Comparison of ENCODE assay signal across 18 mouse cellular contexts in genomic region chr11:43889208-43889915, GRCm38 (mm10). TPM values are rescaled to one million over a fixed set of nuclear protein-coding genes. Genes with fewer than 3 reads are reported as not detected.
DNase-seq lines count a peak whose midpoint lies in the region; ATAC-seq and TF ChIP-seq lines count a peak whose summit lies in the region.
"Had no signal": no experiment of that assay in that cellular context is flagged by ENCODE, and none has a peak within 500 bp of the region (broad histone marks: within the 10 kb centered on the region; RNA-seq: fewer than 3 reads in every experiment).

No protein-coding gene starts in this region.

- H3K4me3 ChIP-seq in heart, embryonic 16.5 days (ENCODE audit: low read length), result no peak overlapping the region
- H3K4me3 ChIP-seq in heart, embryonic 11.5 days (ENCODE audit: low read depth, low read length), result no peak overlapping the region
- no peak overlapping the region for H3K4me3 ChIP-seq in lung, postnatal 0 days (ENCODE audit: low read depth, low read length)
- H3K4me3 ChIP-seq in kidney, embryonic 14.5 days (ENCODE audit: low read length), result no peak overlapping the region
- H3K4me3 ChIP-seq: embryonic facial prominence, embryonic 13.5 days; heart, adult 2 months; neural tube, embryonic 13.5 days had no signal

- H3K9ac ChIP-seq in heart, embryonic 16.5 days (ENCODE audit: low read length), result no peak overlapping the region
- H3K9ac ChIP-seq in heart, embryonic 11.5 days (ENCODE audit: low read depth, low read length), result no peak overlapping the region
- H3K9ac ChIP-seq in lung, postnatal 0 days (replicated peaks; ENCODE audit: low read depth), result no peak overlapping the region
- no peak overlapping the region for H3K9ac ChIP-seq in kidney, embryonic 14.5 days (ENCODE audit: low read depth, low read length)
- H3K9ac ChIP-seq: embryonic facial prominence, embryonic 13.5 days; neural tube, embryonic 13.5 days had no signal

- H3K9me3 ChIP-seq in heart, embryonic 16.5 days (replicated peaks; ENCODE audit: control insufficient read depth, low read length), result no peaks in the 10 kb centered on the region
- H3K9me3 ChIP-seq in heart, embryonic 11.5 days (replicated peaks; ENCODE audit: control insufficient read depth, low read length), result no peaks in the 10 kb centered on the region
- H3K9me3 ChIP-seq in lung, postnatal 0 days (ENCODE audit: low read length), result no peaks in the 10 kb centered on the region
- no peaks in the 10 kb centered on the region for H3K9me3 ChIP-seq in kidney, embryonic 14.5 days (ENCODE audit: control insufficient read depth, low read length)
- H3K9me3 ChIP-seq: embryonic facial prominence, embryonic 13.5 days; neural tube, embryonic 13.5 days had no signal

- H3K36me3 ChIP-seq in heart, embryonic 16.5 days (ENCODE audit: control insufficient read depth, insufficient read depth), result no peaks in the 10 kb centered on the region
- H3K36me3 ChIP-seq in heart, embryonic 11.5 days (ENCODE audit: control insufficient read depth, insufficient read depth, low read length), result no peaks in the 10 kb centered on the region
- no peaks in the 10 kb centered on the region for H3K36me3 ChIP-seq in lung, postnatal 0 days (ENCODE audit: insufficient read depth, low read length)
- H3K36me3 ChIP-seq in kidney, embryonic 14.5 days (ENCODE audit: control insufficient read depth, insufficient read depth, low read length), result no peaks in the 10 kb centered on the region
- H3K36me3 ChIP-seq: embryonic facial prominence, embryonic 13.5 days; neural tube, embryonic 13.5 days had no signal

- DNase-seq in lung, postnatal 0 days (ENCODE audit: low spot score), result peak; percentile 19
- DNase-seq in lung, postnatal 14 days, result no peak
- peak; percentile 50 for DNase-seq in brain, adult 2 months (ENCODE audit: low read depth, low spot score)
- peak; percentile 37 for DNase-seq in mesoderm, embryonic 11.5 days (ENCODE audit: low read depth, low spot score)
- DNase-seq: cerebellum, adult 9-11 months; heart, adult 2 months; kidney, postnatal 14 days; layer of hippocampus, adult 9-11 months; left cerebral cortex, postnatal 4 days; lung, adult 18-20 months; right cerebral cortex, adult 18-20 months; spleen, adult 18-20 months; thymus, postnatal 25 days had no signal

- peak; percentile 69; the same call in 1 of the 2 replicates for ATAC-seq in heart, embryonic 16.5 days (replicated peaks; ENCODE audit: extremely low read depth, insufficient read depth, low FRiP score)
- ATAC-seq in heart, embryonic 11.5 days (replicated peaks; ENCODE audit: insufficient number of reproducible peaks, low FRiP score, low TSS enrichment), result no peak
- no peak for ATAC-seq in lung, postnatal 0 days
- no peak for ATAC-seq in kidney, embryonic 14.5 days (ENCODE audit: low FRiP score, low TSS enrichment)

- no peak for TF ChIP-seq EP300 in lung, postnatal 0 days (IDR thresholded peaks at IDR 0.05)

- H3K4me2 ChIP-seq in heart, embryonic 16.5 days (ENCODE audit: low read depth, low read length), result no peak overlapping the region
- no peak overlapping the region for H3K4me2 ChIP-seq in heart, embryonic 11.5 days
- H3K4me2 ChIP-seq in lung, postnatal 0 days (replicated peaks; ENCODE audit: low read depth, low read length), result no peak overlapping the region
- H3K4me2 ChIP-seq in kidney, embryonic 14.5 days (replicated peaks; ENCODE audit: low read depth, low read length), result no peak overlapping the region
- H3K4me2 ChIP-seq: embryonic facial prominence, embryonic 13.5 days; neural tube, embryonic 13.5 days had no signal

- no peak for TF ChIP-seq CTCF in lung, postnatal 0 days (IDR thresholded peaks at IDR 0.05)

- no peaks in the 10 kb centered on the region for H3K27me3 ChIP-seq in heart, embryonic 16.5 days (ENCODE audit: control insufficient read depth, insufficient read depth, low read length)
- no peaks in the 10 kb centered on the region for H3K27me3 ChIP-seq in heart, embryonic 11.5 days (ENCODE audit: control insufficient read depth, insufficient read depth, low read length)
- H3K27me3 ChIP-seq in lung, postnatal 0 days (replicated peaks; ENCODE audit: insufficient read depth, low read length), result no peaks in the 10 kb centered on the region
- H3K27me3 ChIP-seq in kidney, embryonic 14.5 days (ENCODE audit: control insufficient read depth, insufficient read depth, low read length), result no peaks in the 10 kb centered on the region
- H3K27me3 ChIP-seq: embryonic facial prominence, embryonic 13.5 days; neural tube, embryonic 13.5 days had no signal

- peak overlapping the region; percentile 2; the same call in 1 of the 2 replicates for H3K27ac ChIP-seq in heart, embryonic 16.5 days (ENCODE audit: low read length)
- H3K27ac ChIP-seq in heart, embryonic 11.5 days (ENCODE audit: low read depth, low read length), result no peak overlapping the region
- H3K27ac ChIP-seq in lung, postnatal 0 days (ENCODE audit: low read length), result no peak overlapping the region
- H3K27ac ChIP-seq in kidney, embryonic 14.5 days (ENCODE audit: low read depth, low read length), result no peak overlapping the region
- H3K27ac ChIP-seq: embryonic facial prominence, embryonic 13.5 days; heart, adult 2 months; neural tube, embryonic 13.5 days had no signal

- whole genome bisulfite sequencing in heart, embryonic 16.5 days, result 44% methylated on average over 8 of the region's 8 CpGs
- WGBS in heart, embryonic 11.5 days (ENCODE audit: insufficient replicate concordance), result 54% methylated on average over 8 of the region's 8 CpGs
- 48% methylated on average over 8 of the region's 8 CpGs for WGBS in lung, postnatal 0 days
- 65% methylated on average over 8 of the region's 8 CpGs for WGBS in kidney, embryonic 14.5 days

- H3K4me1 ChIP-seq in heart, embryonic 16.5 days (ENCODE audit: control insufficient read depth, insufficient read depth, low read length), result peaks cover 26% of the 10 kb centered on the region
- peaks cover 5% of the 10 kb centered on the region for H3K4me1 ChIP-seq in heart, embryonic 11.5 days (ENCODE audit: control insufficient read depth, insufficient read depth, low read length)
- no peaks in the 10 kb centered on the region for H3K4me1 ChIP-seq in lung, postnatal 0 days (ENCODE audit: insufficient read depth, low read depth, low read length)
- no peaks in the 10 kb centered on the region for H3K4me1 ChIP-seq in kidney, embryonic 14.5 days (ENCODE audit: control insufficient read depth, insufficient read depth, low read length)
- H3K4me1 ChIP-seq: embryonic facial prominence, embryonic 13.5 days had no signal

RNA-seq across cellular contexts. Expression of gene Adra1b, which starts 11.6 kb away (rescaled TPM):
- polyA plus RNA-seq in heart, embryonic 16.5 days (2015; fragmentation: Nextera tagmentation; extraction: Ambion mirVana), result 6.0 and 8.0 TPM in 2 replicates
- 1.9 and 2.3 TPM in 2 replicates for polyA plus RNA-seq in heart, embryonic 11.5 days (2014; fragmentation: Nextera tagmentation; extraction: Ambion mirVana)
- 6.5 and 9.0 TPM in 2 replicates for polyA plus RNA-seq in lung, postnatal 0 days (2015; fragmentation: Nextera tagmentation; extraction: Ambion mirVana)
- 0.39 and 0.73 TPM in 2 replicates for polyA plus RNA-seq in kidney, embryonic 14.5 days (2014; fragmentation: Nextera tagmentation; extraction: Ambion mirVana)
